Mouse (Mus musculus) stomach, postnatal 0 days (tissue): ENCODE measurements around the gene Grasp.

Experiments used
- CTCF ChIP-seq: IDR thresholded peaks from 2 replicates; pipeline ENCODE4 v1.5.1; 2016; ENCODE audit warnings: antibody characterized with exemption, low read depth, mild to moderate bottlenecking, moderate library complexity
- EP300 ChIP-seq: optimal IDR thresholded peaks from 2 replicates; pipeline ENCODE3; 2016; ENCODE audit warnings: antibody characterized with exemption

GRCm38 (mm10) chr15:101220905-101221297 is 3.1 kb upstream of the Grasp start:
- TF ChIP-seq CTCF (no peak), EP300 (no peak)
